Mouse (Mus musculus): Measurements from ENCODE around the gene Reps2.

GRCm38 (mm10) chrX:162462156-162462555 lies 181.3 kb downstream of the Reps2 start:
- TF ChIP-seq ZNF384 (IDR thresholded peaks at IDR 0.05; ENCODE audit: low read depth, low read length) (no peak), ZC3H11A (IDR thresholded peaks at IDR 0.05; ENCODE audit: borderline replicate concordance, low read depth, low read length) (no peak), HCFC1 (IDR thresholded peaks at IDR 0.05; ENCODE audit: borderline replicate concordance, insufficient read depth, low read length) (no peak)
